Mouse (Mus musculus) T-helper 1 cell (primary cell): Measurements from ENCODE around the gene Zfp36l2.

Experiments
- in situ Hi-C: fragments of 300-600 bp; cut with MboI, MseI; formaldehyde crosslinking; loops from one replicate; pipeline ENCODE4 v1.15.1; 2025; ENCODE audit warnings: high pct_unique_total_duplicates

Gene Zfp36l2

GRCm38 (mm10) chr17:84195835-84196234 lies 8.1 kb upstream of the Zfp36l2 start:
- in situ Hi-C loops = loop anchor here (5.0 kb wide), 2 partner anchors 169 to 219 kb away; no protein-coding TSS in a partner anchor

- in situ Hi-C loops = loop anchor here (5.0 kb wide), 2 partner anchors 168 to 218 kb away; no protein-coding TSS in a partner anchor
Measured at GRCm38 (mm10) chr17:84195003-84195395, 7.3 kb upstream of the Zfp36l2 start.

- in situ Hi-C loops = loop anchor here (5.0 kb wide), 2 partner anchors 167 to 217 kb away; no protein-coding TSS in a partner anchor
Measured at GRCm38 (mm10) chr17:84194282-84195002, 6.7 kb upstream of the Zfp36l2 start.

- in situ Hi-C loops = no loop called here
Measured at GRCm38 (mm10) chr17:84193411-84193810, 5.7 kb upstream of the Zfp36l2 start.

- in situ Hi-C loops = no loop called here
Measured at GRCm38 (mm10) chr17:84191946-84192345, 4.2 kb upstream of the Zfp36l2 start.

GRCm38 (mm10) chr17:84190885-84191284 lies 3.1 kb upstream of the Zfp36l2 start:
- in situ Hi-C loops = no loop called here

- in situ Hi-C loops = loop anchor here (5.0 kb wide), 1 partner anchor 1508 kb away; no protein-coding TSS in a partner anchor
Measured at GRCm38 (mm10) chr17:84189127-84189854, 1.5 kb upstream of the Zfp36l2 start.

GRCm38 (mm10) chr17:84188374-84188961 lies 721 bp upstream of the Zfp36l2 start:
- in situ Hi-C loops = loop anchor here (5.0 kb wide), 1 partner anchor 1509 kb away; no protein-coding TSS in a partner anchor

- in situ Hi-C loops = loop anchor here (5.0 kb wide), 1 partner anchor 1510 kb away; no protein-coding TSS in a partner anchor
Measured at GRCm38 (mm10) chr17:84187264-84187663, 483 bp downstream of the Zfp36l2 start.

- in situ Hi-C loops = loop anchor here (5.0 kb wide), 1 partner anchor 1511 kb away; no protein-coding TSS in a partner anchor
Measured at GRCm38 (mm10) chr17:84186451-84187202, 1.1 kb downstream of the Zfp36l2 start.

- in situ Hi-C loops = loop anchor here (5.0 kb wide), 1 partner anchor 1511 kb away; no protein-coding TSS in a partner anchor
Measured at GRCm38 (mm10) chr17:84185581-84186450, 1.9 kb downstream of the Zfp36l2 start.

GRCm38 (mm10) chr17:84185011-84185411 lies 2.7 kb downstream of the Zfp36l2 start:
- in situ Hi-C loops = loop anchor here (5.0 kb wide), 1 partner anchor 1512 kb away; no protein-coding TSS in a partner anchor

GRCm38 (mm10) chr17:84183291-84183781 lies 4.4 kb downstream of the Zfp36l2 start:
- in situ Hi-C loops = no loop called here

- in situ Hi-C loops = no loop called here
Measured at GRCm38 (mm10) chr17:84182311-84183271, 5.2 kb downstream of the Zfp36l2 start.

- in situ Hi-C loops = no loop called here
Measured at GRCm38 (mm10) chr17:84181502-84182310, 6.0 kb downstream of the Zfp36l2 start.

- in situ Hi-C loops = no loop called here
Measured at GRCm38 (mm10) chr17:84180715-84181501, 6.8 kb downstream of the Zfp36l2 start.

GRCm38 (mm10) chr17:84179973-84180365 lies 7.8 kb downstream of the Zfp36l2 start:
- in situ Hi-C loops = loop anchor here (5.0 kb wide), 1 partner anchor 53 kb away; no protein-coding TSS in a partner anchor
